Mouse (Mus musculus) myocyte (in vitro differentiated cells): ENCODE results near the gene Ror2.

Experiments used
- MAX ChIP-seq: IDR thresholded peaks from one replicate; pipeline ENCODE4 v1.6.1; 2011; ENCODE audit warnings: low read depth, mild to moderate bottlenecking, control low read depth
- MYOD1 ChIP-seq, 3 experiments: IDR thresholded peaks; one replicate each; pipeline ENCODE4 v1.6.1; 2011; ENCODE audit warnings: control low read depth in 2 of 3, low read depth in 2 of 3, mild to moderate bottlenecking in 2 of 3, moderate library complexity in 1 of 3; ENCODE audit not compliant: insufficient read length in 2 of 3, control insufficient read depth in 1 of 3
- POLR2A ChIP-seq: IDR thresholded peaks from one replicate; pipeline ENCODE4 v1.6.1; 2011; ENCODE audit warnings: low read depth, mild to moderate bottlenecking, control low read depth, moderate library complexity; ENCODE audit not compliant: insufficient read length
- POLR2AphosphoS2 ChIP-seq: IDR thresholded peaks from one replicate; pipeline ENCODE4 v1.6.1; 2011; ENCODE audit warnings: low read depth, control low read depth; ENCODE audit not compliant: insufficient read length
- REST ChIP-seq: IDR thresholded peaks from one replicate; pipeline ENCODE4 v1.6.1; 2011; ENCODE audit warnings: mild to moderate bottlenecking, control low read depth, moderate library complexity; ENCODE audit not compliant: insufficient read depth, insufficient read length

GRCm38 (mm10) chr13:53130567-53130966 is 155.4 kb downstream of the Ror2 start:
- TF ChIP-seq POLR2A = no peak
- TF ChIP-seq POLR2AphosphoS2 = no peak
- no peak for TF ChIP-seq REST
- no peak for TF ChIP-seq MYOD1 (IDR thresholded peaks at IDR 0.05; ENCODE audit: control insufficient read depth in 1 of 3, insufficient read length in 2 of 3, low read depth in 2 of 3)
- TF ChIP-seq MAX = no peak
